Mouse (Mus musculus): Measurements from ENCODE around the gene Ppm1h. TPM values are rescaled to one million over a fixed set of nuclear protein-coding genes. Genes with fewer than 3 reads are reported as not detected.

The Ppm1h gene
- polyA plus RNA-seq, 1 experiment from 2014 or later: 20.3 TPM

DNA sequence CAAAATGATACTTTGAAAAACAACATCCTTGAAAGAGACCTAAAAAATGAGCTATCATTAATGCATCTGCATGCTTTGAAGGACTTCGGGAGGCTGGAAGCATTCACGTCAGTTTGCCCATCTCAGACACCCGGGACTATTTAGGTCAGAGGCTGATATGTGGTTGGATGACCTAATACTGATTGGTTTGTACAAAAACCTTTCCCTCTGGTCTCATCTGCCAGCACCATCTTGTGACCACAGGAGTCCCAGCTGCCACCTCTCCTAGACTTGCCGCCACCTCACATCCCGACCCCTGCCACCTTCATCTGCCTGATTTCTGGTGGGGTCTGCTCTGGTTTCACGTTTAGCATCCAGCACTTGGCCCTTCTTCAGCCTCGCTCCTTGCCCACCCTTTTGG is 71.3 kb downstream of the Ppm1h start:
- H3K4me1 ChIP-seq (replicated peaks): peaks cover 12% of the 10 kb centered on the region
- H3K27me3 ChIP-seq: no peaks in the 10 kb centered on the region
- no peak for ATAC-seq (ENCODE audit: low FRiP score)
- no peaks in the 10 kb centered on the region for H3K9me3 ChIP-seq
- no peak overlapping the region for H3K9ac ChIP-seq
- H3K4me2 ChIP-seq: no peak overlapping the region
- no peak overlapping the region for H3K4me3 ChIP-seq
- WGBS: 91% methylated on average over 7 of the region's 7 CpGs
- H3K27ac ChIP-seq: no peak overlapping the region
- no peaks in the 10 kb centered on the region for H3K36me3 ChIP-seq

DNA sequence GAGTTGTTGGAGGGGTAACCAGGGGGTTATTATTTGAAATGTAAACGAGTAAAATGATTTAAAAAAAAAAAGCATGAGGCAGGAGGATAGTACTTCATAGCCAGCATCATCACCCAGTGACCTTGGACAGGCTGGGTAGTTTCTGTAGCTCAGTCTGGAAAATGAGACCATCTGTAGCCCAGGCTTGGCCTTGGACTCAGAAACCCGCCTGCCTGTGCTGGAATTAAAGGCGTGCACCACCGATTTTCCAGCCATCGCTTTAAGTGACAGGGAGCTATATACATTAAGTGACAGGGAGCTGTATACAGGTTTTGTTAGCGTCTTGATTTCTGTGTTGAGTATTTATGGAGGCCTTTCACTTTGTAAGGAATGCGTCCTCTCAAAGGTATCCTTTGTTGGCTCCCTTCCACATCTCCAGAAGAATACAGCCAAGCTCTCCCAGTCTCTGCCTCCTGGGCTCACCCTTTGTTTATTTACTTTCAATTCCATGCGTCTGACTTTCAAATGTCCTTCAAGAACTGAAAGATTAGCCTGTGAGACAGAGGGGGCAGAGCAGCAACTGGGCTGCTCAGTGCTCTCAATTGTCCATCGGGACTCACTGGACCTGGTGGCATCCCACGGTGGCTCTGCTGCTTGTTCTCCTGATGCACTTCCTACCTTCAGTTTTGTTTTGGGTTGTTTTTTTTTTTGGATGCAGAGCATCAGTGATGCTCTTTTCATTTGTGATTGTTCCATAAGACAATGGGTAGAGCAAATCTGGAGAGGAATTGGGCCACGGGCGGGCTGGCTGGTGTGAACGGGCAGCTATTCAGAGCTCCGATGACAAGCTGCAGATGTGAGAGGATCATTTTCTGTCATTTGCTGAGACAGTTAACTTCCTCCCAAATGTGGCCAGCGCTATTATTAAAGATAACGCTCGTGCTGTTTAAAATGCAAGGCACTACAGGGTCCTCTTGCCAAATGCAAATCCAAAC is 74.7 kb downstream of the Ppm1h start:
- H3K27ac ChIP-seq: no peak overlapping the region
- H3K36me3 ChIP-seq: no peaks in the 10 kb centered on the region
- WGBS: 32% methylated on average over 17 of the region's 17 CpGs
- no peaks in the 10 kb centered on the region for H3K27me3 ChIP-seq
- H3K9me3 ChIP-seq: no peaks in the 10 kb centered on the region
- H3K9ac ChIP-seq: no peak overlapping the region
- no peak overlapping the region for H3K4me3 ChIP-seq
- no peak overlapping the region for H3K4me2 ChIP-seq
- ATAC-seq (ENCODE audit: low FRiP score): no peak
- H3K4me1 ChIP-seq (replicated peaks): peaks cover 19% of the 10 kb centered on the region

DNA sequence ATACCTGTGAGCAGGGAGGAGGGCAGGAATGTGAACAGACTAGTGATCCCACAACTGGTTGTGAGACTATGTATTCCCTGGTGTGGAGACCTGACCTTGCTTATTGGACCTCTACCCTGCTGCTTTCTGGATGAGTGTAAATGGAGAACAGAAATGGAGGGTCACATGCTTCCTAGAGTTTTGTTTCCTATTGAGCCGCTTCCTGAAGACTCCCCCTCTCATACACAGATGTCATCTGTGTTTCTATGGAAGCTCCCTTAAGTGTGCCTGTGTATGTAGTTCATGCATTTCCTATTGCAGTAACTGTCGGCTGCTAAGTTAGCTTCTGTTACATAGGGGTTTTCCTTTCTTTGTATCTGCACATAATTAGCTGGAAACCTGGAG is 75.4 kb downstream of the Ppm1h start:
- no peak for ATAC-seq (ENCODE audit: low FRiP score)
- H3K4me2 ChIP-seq: no peak overlapping the region
- 53% methylated on average over 2 of the region's 2 CpGs for WGBS

DNA sequence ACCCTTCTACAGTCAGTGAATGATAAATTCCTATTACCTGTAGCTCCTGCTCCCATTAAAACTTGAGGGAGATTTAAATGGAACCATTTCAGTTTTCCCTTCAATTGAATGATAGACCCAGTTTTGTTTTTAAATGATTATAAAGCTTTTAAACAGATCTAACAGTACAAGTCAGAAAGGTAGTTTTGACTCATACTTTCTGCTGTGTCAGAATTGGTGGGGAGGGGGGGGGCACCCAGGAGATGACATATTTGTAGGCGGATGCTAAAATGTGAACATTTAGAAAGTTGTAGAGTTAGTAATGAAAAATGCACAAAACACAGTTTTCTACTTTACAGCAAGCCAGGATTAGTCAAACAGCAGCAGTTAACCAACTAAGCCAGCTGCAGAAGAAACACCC is 76.4 kb downstream of the Ppm1h start:
- Histone ChIP-seq H3K36me3 (no peaks in the 10 kb centered on the region), H3K27ac (no peak overlapping the region), H3K9ac (no peak overlapping the region), H3K4me2 (no peak overlapping the region), H3K27me3 (no peaks in the 10 kb centered on the region), H3K4me1 (replicated peaks) (peaks cover 19% of the 10 kb centered on the region), H3K9me3 (no peaks in the 10 kb centered on the region), H3K4me3 (no peak overlapping the region)
- no peak for ATAC-seq (ENCODE audit: low FRiP score)
- WGBS: 97% methylated on average over 1 of the region's 1 CpGs

More for the DNA sequence above, 75.4 kb downstream of the Ppm1h start:
- Histone ChIP-seq H3K4me1 (replicated peaks) (peaks cover 19% of the 10 kb centered on the region), H3K27ac (no peak overlapping the region), H3K9me3 (no peaks in the 10 kb centered on the region), H3K36me3 (no peaks in the 10 kb centered on the region), H3K4me3 (no peak overlapping the region), H3K27me3 (no peaks in the 10 kb centered on the region), H3K9ac (no peak overlapping the region)

DNA sequence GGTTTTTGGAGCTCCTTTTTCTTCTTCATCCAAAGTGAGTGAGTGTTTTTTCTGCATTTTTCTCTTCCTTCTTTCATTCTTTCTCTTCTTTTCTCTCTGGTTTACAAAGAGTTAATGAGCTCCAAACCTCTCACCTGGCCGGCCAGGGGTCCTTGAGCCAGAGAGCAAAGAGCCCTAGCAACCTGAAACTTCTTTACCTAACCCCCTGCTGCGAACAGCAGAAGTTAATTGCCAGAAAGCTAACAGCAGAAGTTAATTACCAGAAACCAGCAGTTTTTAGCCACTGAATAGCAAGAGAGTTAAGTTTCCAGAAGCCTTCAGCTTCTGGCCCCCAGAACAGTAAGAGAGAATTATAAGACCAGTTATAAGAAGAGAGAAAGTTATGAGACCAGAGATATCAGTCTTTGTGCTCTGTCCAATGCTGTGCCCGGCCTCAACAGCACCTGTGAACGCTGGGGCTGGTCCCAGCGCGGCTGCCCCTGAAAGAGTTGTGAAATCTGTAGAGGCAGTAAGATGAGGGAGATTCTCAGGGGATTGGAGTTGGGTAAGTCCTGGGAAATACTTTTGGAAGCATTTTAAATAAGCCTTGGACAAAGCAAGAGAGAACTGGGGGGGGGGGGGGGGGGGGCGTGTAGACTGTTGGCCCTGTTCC is 78.4 kb downstream of the Ppm1h start:
- no peak for ATAC-seq (ENCODE audit: low FRiP score)
- peaks cover 19% of the 10 kb centered on the region for H3K4me1 ChIP-seq (replicated peaks)
- H3K36me3 ChIP-seq: no peaks in the 10 kb centered on the region
- H3K9me3 ChIP-seq: no peaks in the 10 kb centered on the region
- H3K4me2 ChIP-seq: no peak overlapping the region
- no peaks in the 10 kb centered on the region for H3K27me3 ChIP-seq
- WGBS: 25% methylated on average over 7 of the region's 7 CpGs
- no peak overlapping the region for H3K4me3 ChIP-seq
- no peak overlapping the region for H3K27ac ChIP-seq
- H3K9ac ChIP-seq: no peak overlapping the region

DNA sequence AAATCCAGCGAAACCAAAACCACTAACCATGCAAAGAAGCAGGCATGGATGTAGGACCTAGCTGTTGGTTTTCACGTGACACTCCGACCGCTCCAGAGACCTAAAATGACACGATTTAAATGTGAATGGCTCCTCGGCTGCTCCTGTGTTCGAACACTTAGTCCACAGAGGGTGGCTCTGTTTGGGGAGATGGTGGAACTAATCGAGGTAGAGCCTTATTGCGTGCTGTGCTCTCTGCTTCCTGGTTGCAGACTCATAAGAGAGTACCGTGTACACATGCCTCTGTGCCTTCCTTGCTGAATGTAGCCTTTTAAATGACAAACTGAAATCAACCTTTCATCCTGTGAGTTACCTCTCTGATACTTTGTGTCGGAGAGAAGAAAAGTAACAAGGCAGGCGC is 79.2 kb downstream of the Ppm1h start:
- 63% methylated on average over 12 of the region's 12 CpGs for WGBS

DNA sequence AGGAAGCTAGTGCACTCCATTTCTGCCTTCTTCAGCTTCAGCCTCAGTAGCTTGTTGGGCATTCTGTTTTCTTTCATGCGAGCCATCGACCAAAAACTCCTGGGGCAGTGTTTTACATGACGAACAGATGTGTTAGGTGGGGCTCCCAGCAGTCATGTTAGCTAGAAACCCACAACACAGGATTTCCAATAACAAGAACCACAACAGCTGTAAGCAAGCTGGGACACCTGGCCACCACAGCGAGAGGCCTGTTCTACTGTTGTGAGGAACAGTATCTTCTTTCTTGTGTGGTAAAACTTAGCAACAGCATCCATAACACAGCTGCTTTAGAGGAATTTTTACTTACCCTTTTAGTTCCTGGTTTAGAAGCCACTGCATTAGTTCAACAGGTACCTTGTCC is 79.8 kb downstream of the Ppm1h start:
- Histone ChIP-seq H3K9ac (no peak overlapping the region), H3K27me3 (no peaks in the 10 kb centered on the region), H3K4me2 (no peak overlapping the region), H3K4me3 (no peak overlapping the region), H3K4me1 (replicated peaks) (peaks cover 14% of the 10 kb centered on the region), H3K36me3 (no peaks in the 10 kb centered on the region), H3K9me3 (no peaks in the 10 kb centered on the region), H3K27ac (no peak overlapping the region)
- no peak for ATAC-seq (ENCODE audit: low FRiP score)
- whole genome bisulfite sequencing: 77% methylated on average over 4 of the region's 4 CpGs

More for the DNA sequence above, 79.2 kb downstream of the Ppm1h start:
- H3K27ac ChIP-seq: no peak overlapping the region
- H3K9me3 ChIP-seq: no peaks in the 10 kb centered on the region
- H3K4me1 ChIP-seq (replicated peaks): peaks cover 19% of the 10 kb centered on the region
- no peak overlapping the region for H3K4me2 ChIP-seq
- ATAC-seq (ENCODE audit: low FRiP score): no peak
- no peak overlapping the region for H3K4me3 ChIP-seq
- H3K27me3 ChIP-seq: no peaks in the 10 kb centered on the region
- H3K36me3 ChIP-seq: no peaks in the 10 kb centered on the region
- no peak overlapping the region for H3K9ac ChIP-seq

DNA sequence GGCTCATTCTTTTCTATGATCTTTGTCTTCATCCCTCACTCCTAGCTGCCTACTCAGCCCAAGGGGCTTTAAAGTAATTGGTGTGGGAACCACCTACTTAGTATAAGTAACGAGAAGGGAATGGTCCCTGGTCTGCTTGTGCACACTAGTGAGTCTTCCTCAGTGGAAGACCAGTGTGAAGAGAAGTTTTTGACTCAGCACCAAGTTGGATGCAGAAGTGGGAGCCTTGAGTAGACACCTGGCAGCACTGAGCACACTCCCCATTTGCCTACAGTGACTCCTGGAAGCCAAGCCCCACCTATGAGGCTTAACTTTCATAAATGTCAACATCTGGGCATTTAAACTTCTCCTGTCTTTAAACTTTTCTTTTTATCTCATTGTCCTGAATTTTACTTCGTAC is 81.2 kb downstream of the Ppm1h start:
- H3K4me2 ChIP-seq: no peak overlapping the region
- WGBS: 88% methylated on average over 2 of the region's 2 CpGs
- no peak overlapping the region for H3K27ac ChIP-seq
- H3K4me1 ChIP-seq (replicated peaks): peaks cover 10% of the 10 kb centered on the region
- H3K9me3 ChIP-seq: no peaks in the 10 kb centered on the region
- no peaks in the 10 kb centered on the region for H3K36me3 ChIP-seq
- ATAC-seq (ENCODE audit: low FRiP score): no peak
- H3K4me3 ChIP-seq: no peak overlapping the region
- H3K9ac ChIP-seq: no peak overlapping the region
- H3K27me3 ChIP-seq: no peaks in the 10 kb centered on the region

DNA sequence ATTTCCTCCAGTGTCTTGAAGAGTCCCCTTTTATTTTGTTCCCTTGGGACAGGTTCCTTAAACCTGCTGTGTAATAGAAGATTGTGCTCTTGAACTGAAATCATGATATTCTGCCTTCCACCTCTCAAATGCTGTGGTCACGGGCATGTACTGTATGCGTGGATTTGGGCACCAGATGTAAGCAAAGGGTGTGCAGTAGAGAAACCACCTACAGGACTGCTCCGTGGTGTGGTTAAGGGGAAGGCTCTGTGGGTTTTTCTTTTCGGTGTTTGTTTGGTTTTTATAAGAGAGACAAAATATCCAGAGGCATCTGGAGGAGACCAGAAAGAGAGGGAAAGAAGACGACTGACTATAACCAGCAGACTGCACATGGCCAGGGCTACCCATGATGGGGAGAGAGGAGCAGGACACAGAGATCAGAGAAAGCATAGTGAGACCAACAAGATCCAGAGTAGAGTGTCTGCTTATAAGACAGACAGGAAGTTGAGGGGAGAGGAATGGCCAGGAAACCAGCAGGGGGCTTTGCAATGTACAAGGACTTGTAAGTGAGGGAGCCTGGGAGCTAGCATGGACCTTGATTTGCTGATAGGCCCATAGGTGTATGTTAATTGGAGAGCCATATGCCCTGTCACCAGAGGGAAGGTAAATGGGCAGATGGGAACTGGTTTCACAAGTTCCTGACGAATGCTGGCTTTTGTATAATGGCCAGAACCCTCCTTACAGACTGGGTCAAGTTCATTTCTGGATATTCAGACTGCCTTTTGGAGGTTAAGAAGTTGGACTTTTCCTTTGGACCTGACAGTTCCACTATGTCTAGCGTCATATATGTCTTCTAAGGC is 82.1 kb downstream of the Ppm1h start:
- peaks cover 8% of the 10 kb centered on the region for H3K4me1 ChIP-seq (replicated peaks)
- no peak overlapping the region for H3K4me3 ChIP-seq
- WGBS: 80% methylated on average over 7 of the region's 7 CpGs
- no peak overlapping the region for H3K27ac ChIP-seq
- no peak overlapping the region for H3K9ac ChIP-seq
- no peaks in the 10 kb centered on the region for H3K36me3 ChIP-seq
- no peak overlapping the region for H3K4me2 ChIP-seq
- no peak for ATAC-seq (ENCODE audit: low FRiP score)
- H3K27me3 ChIP-seq: no peaks in the 10 kb centered on the region
- H3K9me3 ChIP-seq: no peaks in the 10 kb centered on the region

DNA sequence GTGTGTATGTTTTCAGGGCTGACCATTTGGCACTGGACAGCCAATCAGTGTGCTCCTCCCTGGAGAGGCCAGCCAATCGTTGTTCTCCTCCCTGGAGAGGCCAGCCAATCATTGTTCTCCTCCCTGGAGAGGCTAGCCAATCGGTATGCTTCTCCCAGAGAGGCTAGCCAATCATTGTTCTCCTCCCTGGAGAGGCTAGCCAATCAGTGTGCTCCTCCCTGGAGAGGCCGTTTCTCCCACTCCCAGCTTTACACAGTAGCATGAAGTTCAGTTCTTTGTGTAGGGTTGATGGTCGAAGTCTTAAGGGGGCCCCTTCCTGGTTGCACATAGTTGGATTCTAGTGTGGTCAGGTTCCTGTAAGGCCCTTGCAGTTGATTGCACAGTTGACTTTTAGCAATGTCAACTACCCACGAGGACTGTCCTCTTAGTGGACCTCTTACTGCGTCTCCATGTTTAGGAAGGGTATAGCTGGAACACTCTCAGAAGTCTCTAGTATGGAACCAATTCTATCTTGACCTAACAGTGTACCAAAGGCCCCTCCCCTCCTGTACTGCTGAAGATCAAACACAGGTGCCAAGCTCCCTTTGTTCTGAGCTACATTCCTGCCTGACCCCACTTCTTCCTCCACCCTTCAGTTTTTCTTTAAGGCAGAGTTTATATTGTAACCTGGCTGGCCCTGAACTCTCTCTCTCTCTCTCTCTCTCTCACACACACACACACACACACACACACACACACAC is 84.4 kb downstream of the Ppm1h start:
- Histone ChIP-seq H3K9me3 (no peaks in the 10 kb centered on the region), H3K4me1 (replicated peaks) (peaks cover 7% of the 10 kb centered on the region), H3K4me3 (no peak overlapping the region), H3K36me3 (no peaks in the 10 kb centered on the region), H3K9ac (no peak overlapping the region), H3K27ac (no peak overlapping the region), H3K27me3 (no peaks in the 10 kb centered on the region), H3K4me2 (no peak overlapping the region)
- ATAC-seq (ENCODE audit: low FRiP score): no peak
- WGBS: 90% methylated on average over 6 of the region's 6 CpGs

DNA sequence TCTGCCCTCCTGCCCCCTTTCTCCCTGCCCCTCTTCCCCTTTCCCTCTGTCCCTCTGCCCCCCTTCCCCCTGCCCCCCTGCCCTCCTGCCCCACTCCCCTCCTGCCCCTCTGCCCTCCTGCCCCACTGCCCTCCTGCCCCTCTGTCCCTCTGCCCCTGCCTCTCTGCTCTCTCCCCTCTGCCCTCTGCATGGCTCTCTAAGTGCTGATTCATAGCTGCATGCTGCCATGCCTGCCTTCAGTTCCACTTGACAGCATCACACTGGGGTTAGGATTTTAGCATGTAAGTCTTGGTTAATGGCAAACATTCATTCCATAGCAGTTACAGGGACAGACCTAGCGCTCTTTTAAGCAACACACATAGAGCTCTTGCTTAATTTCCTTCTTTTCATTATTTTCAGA is 85.0 kb downstream of the Ppm1h start:
- Histone ChIP-seq H3K9me3 (no peaks in the 10 kb centered on the region), H3K36me3 (no peaks in the 10 kb centered on the region), H3K4me1 (replicated peaks) (peaks cover 7% of the 10 kb centered on the region), H3K27ac (no peak overlapping the region), H3K4me2 (no peak overlapping the region), H3K4me3 (no peak overlapping the region), H3K9ac (no peak overlapping the region), H3K27me3 (no peaks in the 10 kb centered on the region)
- 82% methylated on average over 1 of the region's 1 CpGs for WGBS
- ATAC-seq (ENCODE audit: low FRiP score): no peak

DNA sequence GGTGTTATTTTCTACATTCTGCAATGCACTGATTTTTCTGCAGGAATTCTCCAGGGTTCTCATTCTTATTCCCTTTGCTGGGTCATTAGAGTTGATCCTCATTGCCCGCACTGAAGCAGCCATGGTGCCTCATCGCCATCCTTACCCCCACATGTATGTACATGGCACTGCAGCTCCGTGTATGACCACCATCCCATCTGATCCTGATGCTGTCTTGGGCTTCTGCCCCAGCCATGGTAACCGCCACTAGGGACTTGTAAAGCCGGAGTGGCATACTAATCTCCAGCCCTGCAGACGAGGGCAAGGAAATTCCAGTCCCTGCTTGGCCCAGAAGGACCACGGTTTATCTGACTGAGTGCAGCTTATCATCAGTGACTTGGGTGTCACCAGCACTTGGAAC is 86.1 kb downstream of the Ppm1h start:
- Histone ChIP-seq H3K4me3 (no peak overlapping the region), H3K4me1 (replicated peaks) (peaks cover 10% of the 10 kb centered on the region), H3K27me3 (no peaks in the 10 kb centered on the region), H3K9me3 (no peaks in the 10 kb centered on the region), H3K4me2 (no peak overlapping the region), H3K36me3 (no peaks in the 10 kb centered on the region), H3K27ac (no peak overlapping the region), H3K9ac (no peak overlapping the region)
- ATAC-seq (ENCODE audit: low FRiP score): no peak
- 58% methylated on average over 7 of the region's 7 CpGs for WGBS
